In genomic region chr2:153713227-153713626, GRCm38 (mm10) we compare ENCODE assay signal across 8 mouse cellular contexts. TPM values are rescaled to one million over a fixed set of nuclear protein-coding genes. Genes with fewer than 3 reads are reported as not detected.
DNase-seq lines count a peak whose midpoint lies in the region; ATAC-seq lines count a peak whose summit lies in the region.

No protein-coding gene starts in this region.

- H3K27me3 ChIP-seq in megakaryocyte, embryonic 14.5 days (replicated peaks), result no peaks in the 10 kb centered on the region
- H3K27me3 ChIP-seq in forebrain, embryonic 10.5 days (ENCODE audit: poor library complexity, severe bottlenecking), result no peaks in the 10 kb centered on the region

- H3K9me3 ChIP-seq in megakaryocyte, embryonic 14.5 days, result no peaks in the 10 kb centered on the region
- no peaks in the 10 kb centered on the region for H3K9me3 ChIP-seq in forebrain, embryonic 10.5 days

- peak overlapping the region; percentile 82 for H3K27ac ChIP-seq in forebrain, embryonic 10.5 days

- intact Hi-C loops in heart, postnatal 10 days (cut with DNase I), result no loop called here

- H3K4me3 ChIP-seq in megakaryocyte, embryonic 14.5 days (replicated peaks), result peak overlapping the region; percentile 42
- no peak overlapping the region for H3K4me3 ChIP-seq in forebrain, embryonic 10.5 days

- ATAC-seq in megakaryocyte, adult 5-6 weeks (ENCODE audit: poor library complexity, severe bottlenecking), result no peak
- ATAC-seq in erythroblast, adult 5-6 weeks (replicated peaks; ENCODE audit: low FRiP score, poor library complexity, severe bottlenecking), result no peak

- 36% methylated on average over 4 of the region's 4 CpGs for WGBS in forebrain, embryonic 10.5 days

- H3K36me3 ChIP-seq in megakaryocyte, embryonic 14.5 days (replicated peaks; ENCODE audit: low read length), result no peaks in the 10 kb centered on the region
- no peaks in the 10 kb centered on the region for H3K36me3 ChIP-seq in forebrain, embryonic 10.5 days (replicated peaks)

- DNase-seq in forebrain, embryonic 10.5 days (ENCODE audit: extremely low spot score, low spot score), result peak; percentile 36
- peak; percentile 68 to 74 for DNase-seq in heart, postnatal 10 days
- peak; percentile 76 to 91 for DNase-seq in layer of hippocampus, postnatal 14 days (ENCODE audit: low spot score in 2 of 2)
- peak; percentile 67 for DNase-seq in lung, postnatal 10 days
- peak; percentile 86 to 90 for DNase-seq in right cerebral cortex, postnatal 10 days (ENCODE audit: low spot score in 2 of 2)

- H3K4me1 ChIP-seq in megakaryocyte, embryonic 14.5 days, result peaks cover 62% of the 10 kb centered on the region
- peaks cover 15% of the 10 kb centered on the region for H3K4me1 ChIP-seq in forebrain, embryonic 10.5 days

RNA-seq across cellular contexts. Expression of gene Dnmt3c, which starts 16.8 kb away (rescaled TPM):
- polyA plus RNA-seq in megakaryocyte, embryonic 14.5 days (2012; ENCODE audit: insufficient read depth, low replicate concordance), result 0.18 TPM in 1 of 2 replicates, not detected in the other
- not detected in 2 replicates for total RNA-seq in megakaryocyte, adult 5-6 weeks (2015)
- not detected in 2 replicates for total RNA-seq in megakaryocyte, adult 5-6 weeks (2017)
- polyA plus RNA-seq in forebrain, embryonic 10.5 days (2016; fragmentation: Nextera tagmentation; extraction: Ambion mirVana), result 0.07 TPM in 1 of 2 replicates, not detected in the other
- not detected for total RNA-seq in heart, postnatal 10 days (2021)
- total RNA-seq in layer of hippocampus, postnatal 14 days (2021), result under 1 TPM in 1 of 2 experiments, not detected in 1; 0.14 TPM
- total RNA-seq in erythroblast, adult 5-6 weeks (2015; ENCODE audit: low replicate concordance), result not detected in 2 replicates
- not detected in 2 replicates for total RNA-seq in erythroblast, adult 5-6 weeks (2017; ENCODE audit: low replicate concordance)

RNA-seq across cellular contexts. Expression of gene Mapre1, which starts 27.8 kb away (rescaled TPM):
- polyA plus RNA-seq in megakaryocyte, embryonic 14.5 days (2012; ENCODE audit: insufficient read depth, low replicate concordance), result 4.1 TPM in 1 of 2 replicates, not detected in the other
- total RNA-seq in megakaryocyte, adult 5-6 weeks (2015), result 130 and 155 TPM in 2 replicates
- 180 and 181 TPM in 2 replicates for total RNA-seq in megakaryocyte, adult 5-6 weeks (2017)
- polyA plus RNA-seq in forebrain, embryonic 10.5 days (2016; fragmentation: Nextera tagmentation; extraction: Ambion mirVana), result 312 and 323 TPM in 2 replicates
- total RNA-seq in heart, postnatal 10 days (2021), result 100 to 1,000 TPM; 108 to 124 TPM
- 100 to 1,000 TPM; 137 to 140 TPM for total RNA-seq in layer of hippocampus, postnatal 14 days (2021)
- 40.5 and 93.4 TPM in 2 replicates for total RNA-seq in erythroblast, adult 5-6 weeks (2015; ENCODE audit: low replicate concordance)
- total RNA-seq in erythroblast, adult 5-6 weeks (2017; ENCODE audit: low replicate concordance), result 24.1 and 38.3 TPM in 2 replicates

Comparison
In these comparisons a context has a peak if more than half of its experiments do, and no peak if none do; other contexts are left out.
1. DNase-seq: peak in every context shown above with its lines; median percentile 88 in right cerebral cortex, postnatal 10 days; 84 in layer of hippocampus, postnatal 14 days; 71 in heart, postnatal 10 days; 67 in lung, postnatal 10 days; 36 in forebrain, embryonic 10.5 days.